Mouse (Mus musculus): ENCODE data around the gene Eml4.

GRCm38 (mm10) chr17:83312244-83312918 is 38.4 kb upstream of the Eml4 start:
- no peak for TF ChIP-seq ZMIZ1 (IDR thresholded peaks at IDR 0.05; ENCODE audit: low read depth, low read length)
- TF ChIP-seq ZC3H11A (IDR thresholded peaks at IDR 0.05; ENCODE audit: low read depth, low read length) = no peak
- peak; percentile 29 to 45; a peak in 3 of 4 replicates for TF ChIP-seq EP300 (IDR thresholded peaks at IDR 0.05; ENCODE audit: low read depth in 1 of 2, low read length in 2 of 2)
- no peak for TF ChIP-seq USF1 (IDR thresholded peaks at IDR 0.05; ENCODE audit: low read depth, low read length)
- no peak for TF ChIP-seq E2F4 (IDR thresholded peaks at IDR 0.05; ENCODE audit: borderline replicate concordance, low read depth, low read length)
- no peak for TF ChIP-seq CTCF (IDR thresholded peaks at IDR 0.05 in 2 of 3, conservative IDR thresholded peaks at IDR 0.05 in 1 of 3; ENCODE audit: control insufficient read depth in 1 of 3, insufficient read depth in 1 of 3, low read depth in 2 of 3, low read length in 3 of 3, poor library complexity in 1 of 3, severe bottlenecking in 1 of 3)
- TF ChIP-seq MAZ (IDR thresholded peaks at IDR 0.05; ENCODE audit: low read depth, low read length) = no peak
